Mouse (Mus musculus) lung, adult 10 weeks (tissue): ENCODE results near the gene Dgki. TPM values are rescaled to one million over a fixed set of nuclear protein-coding genes. Genes with fewer than 3 reads are reported as not detected.

Experiments
- polyA plus RNA-seq: library from polyadenylated mRNA; stranded (reverse); fragments of 350-450 nt; fragmentation: Illumina TruSeq; extraction: RNeasy Lipid Tissue Mini Kit (QIAGEN cat#74804); gene quantifications from one replicate; pipeline ENCODE4 v1.2.3, GENCODE M21; 2014; ENCODE audit warnings: low read depth, low replicate concordance; ENCODE audit not compliant: insufficient read depth

The Dgki gene
- polyA plus RNA-seq = not detected

DNA sequence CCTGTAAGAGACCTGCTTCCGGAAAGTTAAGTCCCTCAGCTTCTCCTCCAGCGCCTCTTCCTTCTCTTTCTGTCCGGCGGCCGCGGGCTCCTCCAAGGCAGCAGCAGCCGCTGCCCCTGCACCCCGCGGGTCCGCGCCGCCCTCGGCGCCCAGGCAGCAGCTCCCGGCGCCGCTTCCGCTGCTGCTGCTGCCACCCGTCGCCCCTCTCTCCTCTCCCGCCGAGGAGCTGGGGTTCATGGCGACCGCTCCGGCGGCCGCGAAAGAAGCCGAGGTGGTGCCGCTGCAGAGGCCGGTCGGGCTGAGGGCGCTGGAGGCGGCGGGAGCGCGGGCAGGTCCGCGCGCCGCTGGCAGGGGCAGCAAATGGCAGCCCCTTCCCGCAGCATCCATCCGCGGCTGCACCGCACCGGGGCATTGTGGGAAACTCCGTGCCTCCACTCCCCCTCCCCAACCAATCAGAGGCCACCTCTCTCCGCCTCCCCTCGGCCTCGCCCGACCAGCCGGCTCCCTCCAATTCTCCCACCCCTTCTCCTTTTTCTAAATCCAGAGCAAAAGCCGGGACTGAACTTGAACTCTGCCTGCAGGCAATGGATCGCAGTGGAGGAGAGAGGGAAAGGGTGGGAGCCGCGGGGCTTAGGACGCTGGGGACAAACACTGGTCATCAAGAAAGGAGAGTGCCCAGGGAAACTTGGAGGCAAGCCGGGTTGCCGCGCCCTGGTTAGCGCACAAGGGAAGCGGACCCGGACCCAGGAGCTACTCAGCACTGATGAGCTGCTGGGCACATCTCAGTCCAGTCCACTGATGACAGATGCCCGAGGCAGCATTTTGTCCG lies at the start of gene Dgki:
Dgki (minus strand) TSS at position 623 of the 829 bp plus-strand sequence.

DNA sequence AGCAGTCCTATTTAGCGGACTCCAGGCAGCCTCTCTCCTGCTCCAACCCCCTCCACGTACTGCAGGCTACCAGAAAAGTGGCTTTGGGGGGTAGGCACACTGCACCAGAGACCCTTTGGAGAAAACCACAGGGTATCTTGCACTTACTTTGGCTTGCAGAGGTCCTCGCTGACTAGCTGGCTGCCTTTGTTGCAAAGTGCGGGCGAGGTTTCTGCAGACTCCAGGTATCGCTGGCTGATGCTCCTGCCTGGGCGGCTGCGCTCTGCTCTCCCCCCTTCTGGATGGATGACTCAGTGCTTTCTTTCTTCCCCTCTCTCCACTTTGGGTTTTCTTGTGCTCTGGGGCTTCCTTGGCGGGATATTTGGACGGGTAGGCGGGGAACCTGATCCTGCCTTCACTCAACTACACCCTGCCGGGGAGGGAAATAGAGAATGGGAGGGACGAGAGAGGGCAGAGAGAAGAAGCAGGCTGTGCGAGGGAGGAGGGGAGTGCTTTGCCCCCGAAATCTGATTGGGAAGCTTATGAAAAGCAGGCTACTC lies 490.2 kb downstream of the Dgki start, which contains the start of gene Ptn:
Ptn (minus strand) TSS at position 474 of the 539 bp plus-strand sequence.

Other genes with a start within 250 kb of the Dgki start
- 13.4 TPM for gene Creb3l2, start 142.0 kb upstream of the Dgki start, polyA plus RNA-seq
- not detected for gene Akr1d1, start 230.0 kb upstream of the Dgki start, polyA plus RNA-seq